Mouse (Mus musculus) gastrocnemius, adult 8-10 months (tissue): ENCODE measurements at regions not wholly inside any gene's neighbourhood (a gene's known extent, or its start where the extent isn't known, plus 50 kb on each side); places are given as distances from the start of the nearest gene placed in this dataset.

Experiments
- DNase-seq, 2 experiments: peaks; one replicate each; pipeline ENCODE4 v3.0.0; 2022; ENCODE audit warnings: low spot score in 2 of 2

DNA sequence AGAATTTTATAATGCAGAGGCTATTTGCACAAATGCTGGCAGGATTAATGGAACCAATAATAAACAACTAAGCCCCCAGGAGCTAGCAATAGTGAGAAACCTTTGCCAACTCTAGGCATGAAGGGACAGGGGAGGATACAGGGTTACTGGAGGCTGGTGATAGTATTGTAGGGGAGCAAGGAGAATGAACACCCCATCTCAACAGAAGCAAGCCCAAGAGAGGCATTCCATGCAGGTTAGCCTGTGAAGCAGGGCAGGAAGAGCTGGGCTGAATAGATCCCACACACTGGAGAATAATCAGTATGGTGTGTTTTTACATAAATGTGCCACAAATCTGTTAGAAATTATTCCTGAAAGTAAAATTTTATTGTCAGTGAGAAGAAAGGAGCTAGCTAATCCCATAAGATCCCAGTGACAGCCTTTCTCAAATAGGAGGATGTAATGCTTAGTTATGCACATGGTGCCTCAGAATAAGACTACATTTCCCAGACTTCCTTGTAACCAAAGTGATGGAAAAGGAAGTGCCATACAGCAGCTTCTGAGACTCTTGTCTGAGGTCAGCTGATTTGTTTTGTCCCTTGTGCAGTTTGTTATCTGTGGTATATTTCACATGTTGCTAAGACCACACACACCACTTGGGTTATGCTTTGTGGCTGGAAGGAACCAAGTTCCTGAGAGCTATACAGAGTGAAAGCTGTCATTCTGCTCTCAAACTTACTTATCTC, 111.1 kb downstream of the Ccdc71l start:
- DNase-seq = no peak

- DNase-seq = no peak
These were observed 125.7 kb downstream of the Ccdc71l start for GRCm38 (mm10) chr12:32504196-32504595.

DNA sequence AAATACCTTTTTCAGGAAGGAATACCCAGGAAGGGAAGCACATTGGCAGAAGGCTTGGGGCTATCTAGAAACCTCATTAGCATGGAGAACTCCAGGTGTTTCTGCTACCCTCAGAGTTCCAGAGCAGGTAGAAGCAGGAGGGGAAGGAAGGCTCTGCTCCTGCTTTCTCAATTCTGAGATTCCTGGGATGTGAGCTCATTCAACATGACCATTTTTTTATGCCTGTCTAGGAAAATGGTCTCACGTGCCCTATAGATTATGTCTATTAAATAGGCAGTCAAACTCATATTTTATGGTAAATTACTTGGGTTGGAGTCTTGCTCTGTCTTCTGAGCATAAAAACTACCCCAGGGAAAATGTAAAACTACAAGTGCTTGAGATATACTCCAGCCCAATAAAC, 130.2 kb downstream of the Ccdc71l start:
- no peak for DNase-seq

- no peak for DNase-seq
These were observed 147.1 kb downstream of the Ccdc71l start for GRCm38 (mm10) chr12:32525586-32525985.

- no peak for DNase-seq
These were observed 152.7 kb downstream of the Ccdc71l start for GRCm38 (mm10) chr12:32531216-32531615.

GRCm38 (mm10) chr12:32533641-32534040, 155.1 kb downstream of the Ccdc71l start:
- DNase-seq = no peak

GRCm38 (mm10) chr12:32545466-32545865, 167.0 kb downstream of the Ccdc71l start:
- DNase-seq = no peak

DNA sequence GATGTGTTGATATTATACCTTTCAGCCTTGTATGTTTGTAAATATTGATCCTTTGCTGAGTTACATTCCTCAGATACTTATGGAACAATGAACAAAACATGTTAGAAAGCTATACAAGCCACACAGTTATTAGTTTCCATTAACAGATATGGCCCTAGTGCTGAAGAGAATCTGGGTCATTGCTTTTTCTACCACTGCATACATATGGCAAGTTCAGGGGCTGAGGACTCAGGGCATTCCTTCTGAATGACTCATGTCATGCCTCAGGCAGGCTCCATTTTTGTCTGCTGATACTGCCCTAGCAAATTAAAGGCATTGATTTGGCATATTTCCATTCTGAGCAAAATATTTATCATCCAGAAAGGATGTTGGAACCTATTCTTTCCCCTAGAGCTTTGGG, 167.9 kb downstream of the Ccdc71l start:
- DNase-seq = no peak

DNA sequence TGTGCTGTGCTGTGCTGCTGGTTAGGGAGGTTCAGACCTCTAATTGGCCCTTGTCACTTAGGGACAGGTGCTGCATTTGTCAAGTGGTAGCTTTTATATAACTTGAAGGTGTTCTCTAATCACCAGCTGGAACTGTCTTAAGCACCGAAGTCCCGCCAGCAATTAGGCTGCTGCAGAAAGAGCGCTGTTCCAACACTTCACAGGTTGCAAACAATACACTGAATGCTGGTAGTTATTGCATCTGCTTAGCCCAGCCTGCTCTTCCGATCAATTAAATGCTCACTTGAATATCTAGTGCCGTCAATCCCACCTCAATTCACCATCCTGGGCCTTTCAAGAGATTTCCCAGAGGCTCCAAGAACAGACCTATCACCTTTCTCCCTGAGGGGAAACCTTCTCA, 175.3 kb downstream of the Ccdc71l start:
- DNase-seq = no peak

- no peak for DNase-seq
These were observed 189.3 kb downstream of the Ccdc71l start for GRCm38 (mm10) chr12:32567777-32568176.

GRCm38 (mm10) chr12:32581304-32581703, 202.8 kb downstream of the Ccdc71l start:
- DNase-seq = no peak

DNA sequence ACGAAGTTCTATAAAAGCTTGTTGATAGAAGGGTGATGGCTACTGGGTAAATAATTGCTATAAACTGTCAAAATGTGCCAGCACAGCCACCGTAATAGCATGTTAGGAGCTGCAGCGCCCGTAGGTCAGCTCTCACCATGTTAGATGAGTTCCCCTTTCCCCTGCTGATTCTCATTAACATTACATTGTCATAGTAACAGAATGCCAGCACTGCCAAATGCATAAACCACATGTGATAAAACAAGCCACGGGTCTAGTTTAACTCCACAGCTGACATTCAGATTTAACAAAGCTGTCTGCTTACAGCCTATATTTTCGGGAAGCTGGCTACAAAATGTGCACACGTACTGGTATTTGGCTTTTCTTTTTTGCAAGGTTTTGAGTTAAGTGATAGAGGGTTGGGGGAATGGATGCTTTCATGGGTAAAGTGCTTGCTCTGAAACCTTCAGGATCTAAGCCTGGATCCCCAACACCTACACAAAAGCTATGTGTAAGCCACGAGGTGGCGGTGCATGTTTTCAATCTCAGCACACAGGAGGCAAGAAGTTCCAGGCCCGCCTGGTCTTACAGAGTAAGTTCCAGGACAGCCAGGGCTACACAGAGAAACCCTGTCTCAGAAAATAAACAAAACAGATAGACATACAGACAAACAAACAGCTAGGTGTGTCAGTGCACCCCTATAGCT, 217.1 kb upstream of the Nampt start:
- no peak for DNase-seq

- DNase-seq = peak in 1 of 2 experiments; percentile 5
These were observed 214.0 kb upstream of the Nampt start for GRCm38 (mm10) chr12:32605353-32605752.

DNA sequence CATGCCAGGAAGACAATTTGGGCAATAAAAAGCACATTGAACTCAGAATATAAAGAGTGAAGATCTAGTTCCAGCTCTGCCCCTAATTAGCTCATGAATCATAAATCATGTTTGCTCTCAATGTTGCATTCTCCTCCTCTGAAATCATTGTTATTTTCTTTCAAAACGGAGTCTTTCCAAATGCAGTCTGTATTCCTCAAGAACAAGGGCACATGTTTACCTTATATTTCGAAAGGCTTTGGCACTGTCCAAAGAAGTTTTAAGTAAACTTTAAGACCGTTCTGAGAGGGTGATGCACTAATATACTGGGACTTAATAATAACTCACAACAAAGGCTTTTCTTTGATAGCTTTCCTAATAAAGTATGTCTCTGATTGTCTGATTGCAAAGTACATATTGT, 204.3 kb upstream of the Nampt start:
- DNase-seq = no peak

GRCm38 (mm10) chr12:32616086-32616485, 203.3 kb upstream of the Nampt start:
- DNase-seq = peak in 1 of 2 experiments; percentile 31

GRCm38 (mm10) chr12:32617031-32617430, 202.3 kb upstream of the Nampt start:
- DNase-seq = no peak

DNA sequence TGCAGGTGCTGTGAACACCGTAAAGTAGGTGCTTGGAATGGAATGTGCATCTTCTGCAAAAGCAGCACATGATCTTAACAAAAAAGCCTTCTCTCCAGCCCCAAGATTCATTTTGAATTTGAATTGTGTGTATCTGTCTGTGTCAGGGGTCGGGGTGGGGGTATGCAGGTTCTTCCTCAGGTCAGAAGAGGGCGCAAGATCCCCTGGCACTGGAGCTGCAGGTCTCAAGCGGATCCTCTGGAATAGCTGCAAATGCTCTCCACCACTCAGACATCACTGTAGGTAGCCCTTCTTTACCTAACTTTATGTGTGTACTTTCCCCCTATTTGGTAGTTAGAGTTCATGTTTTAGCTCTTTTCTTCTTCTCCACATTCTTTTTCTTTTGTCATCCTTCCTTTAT, 199.5 kb upstream of the Nampt start:
- no peak for DNase-seq

DNA sequence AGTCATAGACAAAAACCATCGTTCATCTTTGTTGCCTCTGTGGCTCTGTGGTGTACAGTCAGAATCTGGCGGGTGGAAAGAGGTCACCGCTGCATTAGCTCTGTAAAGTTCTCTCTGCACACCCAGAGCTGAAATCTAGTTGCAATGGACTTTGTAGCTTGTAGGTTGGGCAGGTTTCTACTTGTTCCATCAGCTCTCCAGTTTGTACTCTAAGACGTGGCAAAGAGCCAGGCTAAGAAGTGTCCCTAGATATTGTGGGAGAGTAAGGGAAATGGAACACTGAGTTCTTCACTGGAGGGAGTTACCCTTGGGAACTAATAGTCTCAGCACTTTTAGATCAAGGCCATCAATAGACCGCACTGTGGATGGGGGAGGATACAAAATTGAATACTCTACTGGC, 197.6 kb upstream of the Nampt start:
- peak in 1 of 2 experiments; percentile 18 for DNase-seq

DNA sequence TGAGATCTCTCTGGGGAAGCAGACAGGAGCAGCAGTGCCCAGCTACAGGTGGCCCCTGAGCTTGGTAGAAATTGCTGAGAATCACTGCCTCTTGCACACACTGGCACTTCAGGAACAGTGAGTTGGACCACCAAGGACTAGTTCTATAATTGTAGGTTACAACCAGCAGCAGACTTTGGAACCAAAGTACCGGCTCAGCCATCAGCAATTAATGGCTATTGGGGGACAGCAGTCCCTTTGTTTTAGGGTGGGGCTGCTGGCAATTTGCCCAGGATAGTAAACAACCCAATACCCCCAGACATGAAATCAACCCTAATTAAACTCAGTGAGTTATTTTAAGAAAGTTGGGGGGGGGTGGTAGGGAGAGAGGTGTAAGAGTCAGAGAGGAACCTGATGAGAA, 190.8 kb upstream of the Nampt start:
- no peak for DNase-seq

- no peak for DNase-seq
These were observed 186.4 kb upstream of the Nampt start for GRCm38 (mm10) chr12:32632935-32633334.

DNA sequence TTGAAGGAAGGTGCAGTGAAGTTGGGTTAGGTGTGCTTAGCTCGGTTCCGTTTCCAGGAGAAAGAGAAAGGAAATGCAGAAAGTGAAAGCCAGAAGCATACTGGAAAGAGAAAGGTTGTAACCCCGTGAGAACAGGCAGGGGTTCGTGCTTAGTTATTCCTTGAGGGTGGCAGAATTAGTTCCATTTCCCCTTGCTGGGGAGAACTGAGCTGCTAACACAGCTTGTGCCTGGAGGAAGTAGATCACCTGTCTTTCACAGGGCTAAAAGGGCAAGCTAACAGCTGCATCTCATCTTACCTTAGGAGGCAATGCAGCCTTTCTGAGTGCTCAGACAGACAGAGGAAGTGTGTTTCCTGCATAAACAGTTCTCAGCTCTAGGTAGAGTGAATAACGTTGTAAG, 184.3 kb upstream of the Nampt start:
- DNase-seq = no peak

- no peak for DNase-seq
These were observed 181.8 kb upstream of the Nampt start for GRCm38 (mm10) chr12:32637400-32638100.
